Mouse (Mus musculus): ENCODE results near the gene Tpt1. TPM values are rescaled to one million over a fixed set of nuclear protein-coding genes. Genes with fewer than 3 reads are reported as not detected.

Tpt1 gene
- 1,386 and 1,637 TPM in 2 replicates for polyA plus RNA-seq (2012; rRNA removed)

GRCm38 (mm10) chr14:75844867-75845697 is at the start of gene Tpt1:
TSS of gene Tpt1 (plus strand) at chr14:75845093.

Other genes with a start within 250 kb of the Tpt1 start
- gene Erich6b, start 202.8 kb upstream of the Tpt1 start, polyA plus RNA-seq (2012; rRNA removed), result not detected in 2 replicates
- 7.0 and 7.9 TPM in 2 replicates for gene Cog3, start 90.6 kb upstream of the Tpt1 start, polyA plus RNA-seq (2012; rRNA removed)
- gene Slc25a30, start 58.1 kb upstream of the Tpt1 start, polyA plus RNA-seq (2012; rRNA removed), result 3.7 and 3.9 TPM in 2 replicates
- gene Kctd4, start 109.9 kb downstream of the Tpt1 start, polyA plus RNA-seq (2012; rRNA removed), result not detected in 2 replicates
- 7.4 and 8.8 TPM in 2 replicates for gene Gtf2f2, start 165.8 kb downstream of the Tpt1 start, polyA plus RNA-seq (2012; rRNA removed)